ENCODE assay signal across 8 mouse cellular contexts in the genomic region with DNA sequence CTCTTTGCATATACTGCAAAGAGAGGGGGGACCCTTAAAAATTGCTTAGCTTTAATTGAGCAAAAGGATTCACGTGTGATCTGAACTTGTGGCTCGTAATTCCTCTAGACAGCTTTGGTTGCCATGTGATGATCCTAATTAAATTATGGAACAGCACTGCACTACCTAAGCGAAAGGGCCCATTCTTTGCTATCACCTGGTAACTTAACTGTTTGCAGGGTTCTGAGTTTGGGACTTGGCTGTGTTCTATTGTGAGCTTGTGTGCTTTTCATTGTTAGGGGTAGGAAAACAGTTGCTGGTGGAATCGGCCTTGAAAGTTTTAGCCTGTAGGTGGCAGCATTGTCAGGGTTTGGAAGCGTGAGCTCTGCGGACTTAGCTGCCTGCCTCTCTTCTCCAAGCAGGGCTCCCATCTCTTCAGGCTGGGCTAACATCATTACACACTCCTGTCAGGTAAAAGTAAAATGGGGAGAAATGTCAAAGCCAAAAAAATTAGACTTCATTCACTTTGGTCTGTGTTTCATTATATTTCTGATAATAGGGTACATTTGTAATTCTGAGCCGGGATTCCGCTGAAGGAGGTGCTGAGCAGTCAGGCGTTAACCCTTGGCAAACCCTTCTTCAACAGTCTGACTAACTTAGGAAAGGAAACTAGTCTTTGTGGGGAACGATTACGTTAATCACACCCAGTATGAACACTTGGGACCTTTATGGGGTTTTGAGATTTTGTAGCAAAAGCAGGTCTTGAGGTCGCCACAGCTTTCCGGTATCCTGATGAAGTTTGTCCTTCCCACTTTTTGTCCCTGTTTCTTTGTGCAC.
DNase-seq lines count a peak whose midpoint lies in the region; ATAC-seq and TF ChIP-seq lines count a peak whose summit lies in the region.

No protein-coding gene starts in this region.

- H3K4me2 ChIP-seq in embryonic facial prominence, embryonic 11.5 days (ENCODE audit: low read depth, low read length): no peak overlapping the region
- H3K4me2 ChIP-seq in heart, embryonic 13.5 days: peak overlapping the region; percentile 27
- H3K4me2 ChIP-seq in kidney, postnatal 0 days (ENCODE audit: low read length): no peak overlapping the region
- no peak overlapping the region for H3K4me2 ChIP-seq in liver, embryonic 11.5 days
- no peak overlapping the region for H3K4me2 ChIP-seq in neural tube, embryonic 15.5 days

- H3K27me3 ChIP-seq in embryonic facial prominence, embryonic 11.5 days (ENCODE audit: control insufficient read depth, insufficient read depth, low read length): no peaks in the 10 kb centered on the region
- no peaks in the 10 kb centered on the region for H3K27me3 ChIP-seq in heart, embryonic 13.5 days (replicated peaks)
- no peaks in the 10 kb centered on the region for H3K27me3 ChIP-seq in kidney, postnatal 0 days (ENCODE audit: insufficient read depth, low read length)
- H3K27me3 ChIP-seq in liver, embryonic 11.5 days (replicated peaks; ENCODE audit: control insufficient read depth, insufficient read depth, low read length): no peaks in the 10 kb centered on the region
- H3K27me3 ChIP-seq in neural tube, embryonic 15.5 days (replicated peaks): peaks cover 3% of the 10 kb centered on the region; the same call in 1 of the 2 replicates

- ATAC-seq in embryonic facial prominence, embryonic 11.5 days (replicated peaks; ENCODE audit: insufficient number of reproducible peaks, low FRiP score, low TSS enrichment, low read depth): peak; percentile 85
- no peak for ATAC-seq in heart, embryonic 13.5 days (ENCODE audit: extremely low read depth, insufficient number of reproducible peaks, low FRiP score, low TSS enrichment)
- ATAC-seq in kidney, postnatal 0 days (replicated peaks; ENCODE audit: low FRiP score, low read depth): peak; percentile 68; the same call in 1 of the 2 replicates
- ATAC-seq in liver, embryonic 11.5 days (replicated peaks; ENCODE audit: low FRiP score): no peak; the same call in 1 of the 2 replicates
- peak; percentile 86; the same call in 1 of the 2 replicates for ATAC-seq in neural tube, embryonic 15.5 days (ENCODE audit: low FRiP score)

- TF ChIP-seq CTCF in kidney, postnatal 0 days (IDR thresholded peaks at IDR 0.05; ENCODE audit: low read depth): peak; percentile 96

- H3K9me3 ChIP-seq in embryonic facial prominence, embryonic 11.5 days (replicated peaks; ENCODE audit: control insufficient read depth, low read length): no peaks in the 10 kb centered on the region
- H3K9me3 ChIP-seq in heart, embryonic 13.5 days: no peaks in the 10 kb centered on the region
- no peaks in the 10 kb centered on the region for H3K9me3 ChIP-seq in kidney, postnatal 0 days (replicated peaks; ENCODE audit: low read length)
- no peaks in the 10 kb centered on the region for H3K9me3 ChIP-seq in liver, embryonic 11.5 days (ENCODE audit: control insufficient read depth, low read length)
- no peaks in the 10 kb centered on the region for H3K9me3 ChIP-seq in neural tube, embryonic 15.5 days (replicated peaks)

- H3K9ac ChIP-seq in embryonic facial prominence, embryonic 11.5 days (replicated peaks; ENCODE audit: low read length): no peak overlapping the region; the same call in 1 of the 2 replicates
- H3K9ac ChIP-seq in heart, embryonic 13.5 days: 0 out of 2 replicates have a peak overlapping the region, but pooled peaks have one; percentile 6
- H3K9ac ChIP-seq in kidney, postnatal 0 days (ENCODE audit: low read depth, low read length): no peak overlapping the region
- no peak overlapping the region for H3K9ac ChIP-seq in liver, embryonic 11.5 days (ENCODE audit: low read depth, low read length)
- H3K9ac ChIP-seq in neural tube, embryonic 15.5 days (replicated peaks): no peak overlapping the region

- DNase-seq in 416B (ENCODE audit: low read depth): peak; percentile 51
- peak; percentile 76 for DNase-seq in adrenal gland, postnatal 25 days
- DNase-seq in embryonic facial prominence, embryonic 11.5 days (ENCODE audit: low spot score): peak; percentile 93
- peak; percentile 91 for DNase-seq in kidney, postnatal 0 days (ENCODE audit: low spot score)
- DNase-seq in liver, embryonic 11.5 days (ENCODE audit: low spot score): peak; percentile 48
- DNase-seq in urinary bladder, adult 2 months (ENCODE audit: low spot score): peak; percentile 30

- 29% methylated on average over 13 of the region's 13 CpGs for WGBS in embryonic facial prominence, embryonic 11.5 days
- WGBS in heart, embryonic 13.5 days: 41% methylated on average over 13 of the region's 13 CpGs
- WGBS in kidney, postnatal 0 days: 35% methylated on average over 13 of the region's 13 CpGs
- 51% methylated on average over 13 of the region's 13 CpGs for WGBS in liver, embryonic 11.5 days
- WGBS in neural tube, embryonic 15.5 days: 44% methylated on average over 13 of the region's 13 CpGs

- no peaks in the 10 kb centered on the region for H3K4me1 ChIP-seq in embryonic facial prominence, embryonic 11.5 days (ENCODE audit: control insufficient read depth, insufficient read depth, low read length)
- no peaks in the 10 kb centered on the region for H3K4me1 ChIP-seq in heart, embryonic 13.5 days
- H3K4me1 ChIP-seq in kidney, postnatal 0 days (replicated peaks; ENCODE audit: insufficient read depth, low read length): no peaks in the 10 kb centered on the region
- H3K4me1 ChIP-seq in liver, embryonic 11.5 days (replicated peaks; ENCODE audit: control insufficient read depth, insufficient read depth, low read length): no peaks in the 10 kb centered on the region
- H3K4me1 ChIP-seq in neural tube, embryonic 15.5 days: no peaks in the 10 kb centered on the region

- no peak overlapping the region for H3K4me3 ChIP-seq in embryonic facial prominence, embryonic 11.5 days (ENCODE audit: low read depth, low read length)
- no peak overlapping the region for H3K4me3 ChIP-seq in heart, embryonic 13.5 days
- H3K4me3 ChIP-seq in kidney, postnatal 0 days (replicated peaks; ENCODE audit: low read depth, low read length): no peak overlapping the region
- no peak overlapping the region for H3K4me3 ChIP-seq in liver, embryonic 11.5 days (ENCODE audit: low read depth, low read length)
- no peak overlapping the region for H3K4me3 ChIP-seq in neural tube, embryonic 15.5 days (replicated peaks)

- no peak overlapping the region for H3K27ac ChIP-seq in embryonic facial prominence, embryonic 11.5 days (replicated peaks; ENCODE audit: low read depth, low read length)
- no peak overlapping the region for H3K27ac ChIP-seq in heart, embryonic 13.5 days (replicated peaks)
- H3K27ac ChIP-seq in kidney, postnatal 0 days: no peak overlapping the region
- no peak overlapping the region for H3K27ac ChIP-seq in liver, embryonic 11.5 days (ENCODE audit: low read depth, low read length)
- H3K27ac ChIP-seq in neural tube, embryonic 15.5 days (replicated peaks): no peak overlapping the region

- H3K36me3 ChIP-seq in embryonic facial prominence, embryonic 11.5 days (replicated peaks; ENCODE audit: control insufficient read depth, insufficient read depth, low read depth, low read length): no peaks in the 10 kb centered on the region
- no peaks in the 10 kb centered on the region for H3K36me3 ChIP-seq in heart, embryonic 13.5 days
- no peaks in the 10 kb centered on the region for H3K36me3 ChIP-seq in kidney, postnatal 0 days (ENCODE audit: insufficient read depth, low read length)
- no peaks in the 10 kb centered on the region for H3K36me3 ChIP-seq in liver, embryonic 11.5 days (ENCODE audit: control insufficient read depth, insufficient read depth, low read length)
- H3K36me3 ChIP-seq in neural tube, embryonic 15.5 days: no peaks in the 10 kb centered on the region

Comparison
In these comparisons a context has a peak if more than half of its experiments do, and no peak if none do; other contexts are left out.
1. DNase-seq: peak in every context shown above with its lines; median percentile 93 in embryonic facial prominence, embryonic 11.5 days; 91 in kidney, postnatal 0 days; 76 in adrenal gland, postnatal 25 days; 51 in 416B; 48 in liver, embryonic 11.5 days; 30 in urinary bladder, adult 2 months.
2. ATAC-seq: peak in embryonic facial prominence, embryonic 11.5 days (single experiment), kidney, postnatal 0 days (single experiment) and neural tube, embryonic 15.5 days (single experiment); none in heart, embryonic 13.5 days (single experiment) and liver, embryonic 11.5 days (single experiment).